Mouse (Mus musculus) left cerebral cortex, adult 2 months (tissue): Measurements from ENCODE around the gene Aff1. TPM values are rescaled to one million over a fixed set of nuclear protein-coding genes. Genes with fewer than 3 reads are reported as not detected.
A peak's percentile ranks its signal among the peaks of the same experiment; 100 is the strongest.

Experiments used
- DNase-seq, 2 experiments: peaks; one replicate each; pipeline ENCODE4 v3.0.0; 2021 to 2022; ENCODE audit warnings: low spot score in 2 of 2, mixed read lengths in 1 of 2; ENCODE audit errors: extremely low spot score in 1 of 2
- H3K27ac ChIP-seq: fragments of 200-600 bp; 2 replicates; pipeline ENCODE4 v1.8.1; 2022
- H3K4me3 ChIP-seq: fragments of 200-600 bp; 2 replicates; pipeline ENCODE4 v1.8.1; 2022
- CTCF ChIP-seq: fragments of 200-600 bp; IDR thresholded peaks from 2 replicates; pipeline ENCODE4 v1.8.1; 2022; ENCODE audit warnings: antibody characterized with exemption, mild to moderate bottlenecking, moderate library complexity
- intact Hi-C: fragments of 180-260 bp; cut with DNase I; formaldehyde crosslinking; loops from one replicate; pipeline ENCODE4 v1.15.1; 2025
- total RNA-seq, 2 experiments: library from RNA; stranded (reverse); gene quantifications; 2 replicates each; pipeline ENCODE4 v1.2.3; 2021

The Aff1 gene
- total RNA-seq, 2 experiments from 2014 or later, result 12.8 to 16.7 TPM

GRCm38 (mm10) chr5:103730727-103731126 lies 38.6 kb downstream of the Aff1 start:
- Histone ChIP-seq H3K4me3 (no peak overlapping the region), H3K27ac (no peak overlapping the region)
- intact Hi-C loops, result no loop called here
- no peak for TF ChIP-seq CTCF
- no peak for DNase-seq

- intact Hi-C loops, result no loop called here
- H3K27ac ChIP-seq, result no peak overlapping the region
- no peak overlapping the region for H3K4me3 ChIP-seq
- TF ChIP-seq CTCF, result no peak
- no peak for DNase-seq
Measured at GRCm38 (mm10) chr5:103732581-103732980, 40.4 kb downstream of the Aff1 start.

GRCm38 (mm10) chr5:103735411-103736112 lies 43.4 kb downstream of the Aff1 start:
- no peak for TF ChIP-seq CTCF
- Histone ChIP-seq H3K27ac (no peak overlapping the region), H3K4me3 (no peak overlapping the region)
- no peak for DNase-seq
- intact Hi-C loops, result no loop called here

- no peak for DNase-seq
- no peak overlapping the region for H3K27ac ChIP-seq
- intact Hi-C loops, result no loop called here
- no peak for TF ChIP-seq CTCF
- no peak overlapping the region for H3K4me3 ChIP-seq
Measured at GRCm38 (mm10) chr5:103736553-103737207, 44.5 kb downstream of the Aff1 start.

- intact Hi-C loops, result no loop called here
- TF ChIP-seq CTCF, result no peak
- DNase-seq, result no peak
Measured at GRCm38 (mm10) chr5:103737208-103738066, 45.3 kb downstream of the Aff1 start.

GRCm38 (mm10) chr5:103738509-103738908 lies 46.3 kb downstream of the Aff1 start:
- no peak overlapping the region for H3K27ac ChIP-seq
- intact Hi-C loops, result no loop called here
- DNase-seq, result no peak
- no peak for TF ChIP-seq CTCF
- no peak overlapping the region for H3K4me3 ChIP-seq

More at GRCm38 (mm10) chr5:103737208-103738066, 45.3 kb downstream of the Aff1 start:
- H3K27ac ChIP-seq, result no peak overlapping the region
- H3K4me3 ChIP-seq, result no peak overlapping the region

GRCm38 (mm10) chr5:103739163-103739562 lies 47.0 kb downstream of the Aff1 start:
- Histone ChIP-seq H3K27ac (no peak overlapping the region), H3K4me3 (no peak overlapping the region)
- TF ChIP-seq CTCF, result no peak
- intact Hi-C loops, result no loop called here
- DNase-seq, result no peak

- intact Hi-C loops, result loop anchor here (10.0 kb wide), 1 partner anchor 185 kb away; no protein-coding TSS in a partner anchor
- DNase-seq, result no peak
- no peak overlapping the region for H3K27ac ChIP-seq
- TF ChIP-seq CTCF, result no peak
- no peak overlapping the region for H3K4me3 ChIP-seq
Measured at GRCm38 (mm10) chr5:103740093-103740902, 48.1 kb downstream of the Aff1 start.

GRCm38 (mm10) chr5:103740903-103741246 lies 48.7 kb downstream of the Aff1 start:
- H3K27ac ChIP-seq, result no peak overlapping the region
- TF ChIP-seq CTCF, result no peak
- no peak overlapping the region for H3K4me3 ChIP-seq
- intact Hi-C loops, result loop anchor here (10.0 kb wide), 1 partner anchor 184 kb away; no protein-coding TSS in a partner anchor
- no peak for DNase-seq

GRCm38 (mm10) chr5:103741443-103741842 lies 49.3 kb downstream of the Aff1 start:
- H3K27ac ChIP-seq, result no peak overlapping the region
- intact Hi-C loops, result loop anchor here (10.0 kb wide), 1 partner anchor 183 kb away; no protein-coding TSS in a partner anchor

GRCm38 (mm10) chr5:103741992-103742391 lies 49.8 kb downstream of the Aff1 start:
- no peak for DNase-seq
- Histone ChIP-seq H3K27ac (no peak overlapping the region), H3K4me3 (no peak overlapping the region)
- no peak for TF ChIP-seq CTCF
- intact Hi-C loops, result loop anchor here (10.0 kb wide), 1 partner anchor 183 kb away; no protein-coding TSS in a partner anchor

More at GRCm38 (mm10) chr5:103741443-103741842, 49.3 kb downstream of the Aff1 start:
- H3K4me3 ChIP-seq, result no peak overlapping the region
- peak; percentile 20 for TF ChIP-seq CTCF
- DNase-seq, result no peak
